Comparison of ENCODE assay signal across 22 mouse cellular contexts in the genomic region with DNA sequence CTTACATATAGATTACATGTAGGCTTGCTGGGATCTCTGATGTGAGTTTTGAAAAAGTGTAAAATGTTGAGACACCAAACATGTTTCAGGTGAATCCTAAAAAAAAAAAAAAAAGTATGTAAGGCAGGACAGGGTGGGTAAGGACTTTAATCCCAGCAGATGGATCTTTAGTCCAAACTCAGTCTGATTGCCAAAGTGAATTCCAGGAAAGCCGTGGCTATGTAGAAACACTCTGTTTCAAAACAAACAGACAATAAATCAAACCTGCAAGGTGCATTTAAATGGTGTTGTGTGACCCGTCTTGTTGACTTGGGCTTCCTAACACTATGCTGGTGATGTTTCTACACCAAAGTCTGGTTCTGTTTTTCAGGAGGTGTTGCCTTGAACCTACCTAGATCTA.
DNase-seq lines count a peak whose midpoint lies in the region; TF ChIP-seq lines count a peak whose summit lies in the region.
"Had no signal": no experiment of that assay in that cellular context is flagged by ENCODE, and none has a peak within 500 bp of the region (broad histone marks: within the 10 kb centered on the region; RNA-seq: fewer than 3 reads in every experiment).

No protein-coding gene starts in this region.

- no peak overlapping the region for H3K9ac ChIP-seq in liver, adult 2 months (ENCODE audit: low read depth, low read length)
- H3K9ac ChIP-seq: embryonic facial prominence, embryonic 13.5 days; embryonic facial prominence, embryonic 15.5 days; forebrain, embryonic 13.5 days had no signal

- no peaks in the 10 kb centered on the region for H3K27me3 ChIP-seq in liver, adult 2 months (ENCODE audit: control insufficient read depth, insufficient read depth, low read length)
- H3K27me3 ChIP-seq: embryonic facial prominence, embryonic 13.5 days; embryonic facial prominence, embryonic 15.5 days; forebrain, embryonic 13.5 days had no signal

- 14% methylated on average over 2 of the region's 2 CpGs for WGBS in liver, adult 2 months

- TF ChIP-seq POLR2A in liver, adult 2 months (IDR thresholded peaks at IDR 0.05; ENCODE audit: extremely low read depth, insufficient read depth, low read length) = no peak

- H3K4me3 ChIP-seq in liver, adult 2 months (ENCODE audit: insufficient read depth, low read depth, low read length) = no peak overlapping the region
- H3K4me3 ChIP-seq: embryonic facial prominence, embryonic 13.5 days; embryonic facial prominence, embryonic 15.5 days; erythroblast, embryonic 14.5 days; forebrain, embryonic 13.5 days had no signal

- H3K79me2 ChIP-seq in liver, adult 2 months (ENCODE audit: control insufficient read depth, insufficient read depth, low read length) = no peaks in the 10 kb centered on the region

- peak overlapping the region; percentile 90 for H3K27ac ChIP-seq in liver, adult 2 months (replicated peaks; ENCODE audit: insufficient read depth, low read depth, low read length)
- H3K27ac ChIP-seq: embryonic facial prominence, embryonic 13.5 days; embryonic facial prominence, embryonic 15.5 days; forebrain, embryonic 13.5 days had no signal

- peaks cover 16% of the 10 kb centered on the region for H3K4me1 ChIP-seq in liver, adult 2 months (ENCODE audit: control insufficient read depth, insufficient read depth, low read length)
- H3K4me1 ChIP-seq: embryonic facial prominence, embryonic 13.5 days; embryonic facial prominence, embryonic 15.5 days; forebrain, embryonic 13.5 days had no signal

- peak; percentile 51 for DNase-seq in heart, adult 11 months
- no peak for DNase-seq in heart, adult 18-20 months
- DNase-seq in liver, adult 2 months (ENCODE audit: extremely low read depth, low read depth, low spot score) = peak; percentile 97
- no peak for DNase-seq in liver
- DNase-seq in fat pad, adult 2 months (ENCODE audit: extremely low read depth, low read depth, low spot score) = peak; percentile 18
- DNase-seq in yolk sac, embryonic 10.5 days (ENCODE audit: low spot score) = peak; percentile 26
- no peak for DNase-seq in embryo, embryonic 10 days (ENCODE audit: low spot score)
- DNase-seq: adrenal gland, adult 8-10 months; adrenal gland, postnatal 14 days; adrenal gland, postnatal 36 days; B cell, adult 2 months; cerebellum, adult 11-12 months; cerebellum, adult 2 months; cerebellum, adult 9-10 months; cerebellum, postnatal 10 days; cerebellum, postnatal 25 days; embryo, embryonic 11 days had no signal

- no peaks in the 10 kb centered on the region for H3K36me3 ChIP-seq in liver, adult 2 months (ENCODE audit: control insufficient read depth, insufficient read depth, low read length)
- H3K36me3 ChIP-seq: embryonic facial prominence, embryonic 13.5 days; embryonic facial prominence, embryonic 15.5 days; G1E had no signal

- no peak for TF ChIP-seq CTCF in liver, adult 2 months (IDR thresholded peaks at IDR 0.05; ENCODE audit: low read depth, low read length)

Comparison
In these comparisons a context has a peak if more than half of its experiments do, and no peak if none do; other contexts are left out.
1. DNase-seq: peak in heart, adult 11 months (single experiment), liver, adult 2 months (single experiment), fat pad, adult 2 months (single experiment) and yolk sac, embryonic 10.5 days (single experiment); none in heart, adult 18-20 months (0 of 2), liver (single experiment) and embryo, embryonic 10 days (single experiment).